Mouse (Mus musculus): ENCODE measurements around the gene Camsap2.

Gene Camsap2

GRCm38 (mm10) chr1:136226626-136227025, 119.3 kb downstream of the Camsap2 start:
- in situ Hi-C loops (cut with MboI, MseI), result no loop called here

DNA sequence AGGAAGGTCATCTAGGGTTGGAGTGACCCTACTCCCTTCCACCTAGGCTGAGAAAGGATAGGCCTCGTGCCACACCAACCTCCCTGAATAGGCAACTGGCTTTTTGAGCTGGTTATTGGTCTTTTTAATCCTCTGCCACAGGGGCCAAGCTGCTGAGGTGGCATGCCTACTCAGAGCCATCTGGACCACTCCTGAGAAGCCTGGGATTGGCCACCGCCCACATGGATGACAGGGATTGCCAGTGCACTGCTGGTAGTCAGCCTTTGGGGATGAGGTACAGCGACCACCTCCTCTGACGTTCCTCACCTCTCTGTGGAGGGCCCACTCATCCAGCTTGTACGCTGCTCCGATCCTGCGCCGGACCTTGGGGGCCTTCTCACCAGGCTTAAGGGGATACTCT, 120.1 kb downstream of the Camsap2 start:
- in situ Hi-C loops (cut with MboI, MseI), result no loop called here

DNA sequence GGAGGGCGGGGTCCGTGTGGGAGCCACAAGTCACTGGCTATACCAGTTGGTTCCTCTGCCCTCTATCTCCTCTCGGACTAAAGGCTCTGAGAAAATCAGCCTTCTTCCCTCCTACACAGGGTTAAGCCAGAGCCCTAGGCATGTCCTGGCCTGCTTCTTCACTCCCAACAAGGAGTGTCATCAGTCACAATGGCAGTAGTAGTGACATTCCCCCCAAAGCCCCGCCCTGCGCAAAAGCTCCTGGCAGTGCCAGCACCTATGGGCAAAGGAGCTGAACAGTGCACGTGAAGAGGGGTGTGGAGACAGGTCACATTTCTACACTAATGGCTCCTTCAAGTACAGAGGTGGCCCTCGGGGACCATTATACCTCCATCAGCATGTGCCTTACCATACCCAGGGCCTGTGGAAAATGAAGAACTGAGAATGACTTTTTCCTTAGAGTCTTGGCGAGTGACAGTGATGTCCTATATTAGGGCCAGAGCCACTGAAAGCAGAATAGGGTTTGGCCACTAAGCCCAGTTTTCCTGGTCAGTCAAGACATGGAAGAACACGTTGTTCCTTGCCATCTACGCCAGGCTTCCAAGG, 122.1 kb downstream of the Camsap2 start:
- in situ Hi-C loops (cut with MboI, MseI), result no loop called here

GRCm38 (mm10) chr1:136222386-136222785, 123.5 kb downstream of the Camsap2 start:
- in situ Hi-C loops (cut with MboI, MseI), result no loop called here

- in situ Hi-C loops (cut with MboI, MseI), result no loop called here
Measured at GRCm38 (mm10) chr1:136220037-136220871, 125.7 kb downstream of the Camsap2 start.
